Mouse (Mus musculus): ENCODE results near the gene Olfr26. TPM values are rescaled to one million over a fixed set of nuclear protein-coding genes. Genes with fewer than 3 reads are reported as not detected.

Gene Olfr26
- not detected for polyA plus RNA-seq (2012; fragmentation: generic; extraction: Trizol)

DNA sequence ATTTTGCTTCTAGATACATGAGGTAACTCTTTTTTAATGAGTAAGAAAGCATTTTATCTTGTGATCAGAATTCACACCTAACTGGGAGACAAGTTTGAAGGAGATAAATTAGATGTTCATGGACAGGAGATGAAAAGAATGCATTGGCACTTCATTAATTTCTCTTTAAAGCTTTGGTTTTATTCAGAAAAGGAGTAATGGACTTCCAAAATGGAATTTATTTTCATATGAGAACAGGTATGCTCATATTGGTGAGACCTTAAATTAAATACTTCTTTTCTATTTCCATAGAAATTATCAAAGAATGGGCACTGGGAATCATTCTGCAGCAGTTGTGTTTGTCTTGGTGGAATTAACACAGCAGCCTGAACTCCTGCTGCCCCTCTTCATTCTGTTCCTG, at the start of gene Olfr26:
Gene Olfr26, plus strand, starts transcription at position 301 of the 400 bp plus-strand sequence.
- Histone ChIP-seq H3K4me3 (no peak within 1 kb of the TSS), H3K4me2 (ENCODE audit: low read depth) (no peak within 1 kb of the TSS), H3K27me3 (ENCODE audit: control insufficient read depth, insufficient read depth, insufficient read length) (no peaks in the 10 kb centered on the region), H3K79me2 (ENCODE audit: control insufficient read depth, insufficient read depth) (no peaks in the 10 kb centered on the region), H3ac (ENCODE audit: control insufficient read depth, insufficient read length) (no peak within 1 kb of the TSS), H3K36me3 (ENCODE audit: control insufficient read depth, insufficient read depth) (no peaks in the 10 kb centered on the region)
- TF ChIP-seq E2F4 (IDR thresholded peaks at IDR 0.05; ENCODE audit: insufficient read depth) (no peak), MYOG (IDR thresholded peaks at IDR 0.05; ENCODE audit: control insufficient read depth in 1 of 3, insufficient read depth in 1 of 3, insufficient read length in 2 of 3, low read depth in 2 of 3) (no peak), TCF3 (IDR thresholded peaks at IDR 0.05; ENCODE audit: insufficient read length, low read depth) (no peak), MYOD1 (IDR thresholded peaks at IDR 0.05; ENCODE audit: control insufficient read depth in 1 of 3, insufficient read length in 2 of 3, low read depth in 2 of 3) (no peak), CEBPB (IDR thresholded peaks at IDR 0.05; ENCODE audit: insufficient read depth, poor library complexity, severe bottlenecking) (no peak), POLR2AphosphoS2 (IDR thresholded peaks at IDR 0.05; ENCODE audit: insufficient read length, low read depth) (no peak), SRF (IDR thresholded peaks at IDR 0.05; ENCODE audit: control insufficient read depth, insufficient read length, low read depth) (no peak), USF1 (IDR thresholded peaks at IDR 0.05; ENCODE audit: low read depth) (no peak), TCF12 (IDR thresholded peaks at IDR 0.05; ENCODE audit: insufficient read depth, poor library complexity, severe bottlenecking) (no peak), REST (IDR thresholded peaks at IDR 0.05; ENCODE audit: insufficient read depth, insufficient read length) (no peak), MAX (IDR thresholded peaks at IDR 0.05; ENCODE audit: low read depth) (no peak), POLR2A (IDR thresholded peaks at IDR 0.05; ENCODE audit: insufficient read length, low read depth) (no peak)

GRCm38 (mm10) chr9:38805696-38806095, 49.2 kb upstream of the Olfr26 start:
- Histone ChIP-seq H3K36me3 (ENCODE audit: control insufficient read depth, insufficient read depth) (no peaks in the 10 kb centered on the region), H3ac (ENCODE audit: control insufficient read depth, insufficient read length) (no peak overlapping the region), H3K79me2 (ENCODE audit: control insufficient read depth, insufficient read depth) (no peaks in the 10 kb centered on the region), H3K27me3 (ENCODE audit: control insufficient read depth, insufficient read depth, insufficient read length) (no peaks in the 10 kb centered on the region), H3K4me3 (no peak overlapping the region), H3K4me2 (ENCODE audit: low read depth) (no peak overlapping the region)
- TF ChIP-seq SRF (IDR thresholded peaks at IDR 0.05; ENCODE audit: control insufficient read depth, insufficient read length, low read depth) (no peak), TCF12 (IDR thresholded peaks at IDR 0.05; ENCODE audit: insufficient read depth, poor library complexity, severe bottlenecking) (no peak), MYOG (IDR thresholded peaks at IDR 0.05; ENCODE audit: control insufficient read depth in 1 of 3, insufficient read depth in 1 of 3, insufficient read length in 2 of 3, low read depth in 2 of 3) (no peak), CEBPB (IDR thresholded peaks at IDR 0.05; ENCODE audit: insufficient read depth, poor library complexity, severe bottlenecking) (no peak), REST (IDR thresholded peaks at IDR 0.05; ENCODE audit: insufficient read depth, insufficient read length) (no peak), USF1 (IDR thresholded peaks at IDR 0.05; ENCODE audit: low read depth) (no peak), E2F4 (IDR thresholded peaks at IDR 0.05; ENCODE audit: insufficient read depth) (no peak), MYOD1 (IDR thresholded peaks at IDR 0.05; ENCODE audit: control insufficient read depth in 1 of 3, insufficient read length in 2 of 3, low read depth in 2 of 3) (no peak), MAX (IDR thresholded peaks at IDR 0.05; ENCODE audit: low read depth) (no peak), POLR2AphosphoS2 (IDR thresholded peaks at IDR 0.05; ENCODE audit: insufficient read length, low read depth) (no peak)

- H3ac ChIP-seq (ENCODE audit: control insufficient read depth, insufficient read length) = no peak within 1 kb of the TSS
- TF ChIP-seq MYOG (IDR thresholded peaks at IDR 0.05; ENCODE audit: control insufficient read depth in 1 of 3, insufficient read depth in 1 of 3, insufficient read length in 2 of 3, low read depth in 2 of 3) (no peak), E2F4 (IDR thresholded peaks at IDR 0.05; ENCODE audit: insufficient read depth) (no peak)
- no peaks in the 10 kb centered on the region for H3K27me3 ChIP-seq (ENCODE audit: control insufficient read depth, insufficient read depth, insufficient read length)
- H3K36me3 ChIP-seq (ENCODE audit: control insufficient read depth, insufficient read depth) = no peaks in the 10 kb centered on the region
- H3K4me2 ChIP-seq (ENCODE audit: low read depth) = no peak within 1 kb of the TSS
- no peaks in the 10 kb centered on the region for H3K79me2 ChIP-seq (ENCODE audit: control insufficient read depth, insufficient read depth)
- H3K4me3 ChIP-seq = no peak within 1 kb of the TSS
Observed at GRCm38 (mm10) chr9:38814314-38814713, 40.5 kb upstream of the Olfr26 start, which contains the start of gene Olfr922. Olfr922 (plus strand) TSS chr9:38814614.

DNA sequence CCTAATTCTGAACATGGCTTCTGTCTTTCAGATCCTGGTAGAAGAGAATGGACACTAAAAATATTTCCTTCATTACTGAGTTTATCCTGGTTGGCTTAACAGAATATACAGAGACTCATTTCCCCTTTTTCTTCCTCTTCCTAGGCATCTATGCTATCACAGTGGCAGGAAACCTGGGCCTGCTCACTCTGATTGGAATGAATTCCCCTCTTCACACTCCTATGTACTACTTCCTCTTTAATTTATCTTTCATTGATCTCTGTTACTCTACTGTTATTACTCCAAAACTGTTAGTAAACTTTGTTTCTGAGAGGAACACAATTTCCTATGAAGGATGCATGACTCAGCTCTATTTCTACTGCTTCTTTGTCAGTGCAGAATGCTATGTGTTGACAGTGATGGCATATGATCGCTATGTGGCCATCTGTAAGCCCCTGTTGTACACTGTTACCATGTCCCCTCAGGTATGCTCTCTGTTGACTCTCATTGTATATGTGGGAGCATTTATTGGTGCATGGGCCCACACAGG, 39.3 kb upstream of the Olfr26 start:
- Histone ChIP-seq H3K4me3 (no peak overlapping the region), H3K36me3 (ENCODE audit: control insufficient read depth, insufficient read depth) (no peaks in the 10 kb centered on the region), H3K4me2 (ENCODE audit: low read depth) (no peak overlapping the region), H3K27me3 (ENCODE audit: control insufficient read depth, insufficient read depth, insufficient read length) (no peaks in the 10 kb centered on the region), H3ac (ENCODE audit: control insufficient read depth, insufficient read length) (no peak overlapping the region), H3K79me2 (ENCODE audit: control insufficient read depth, insufficient read depth) (no peaks in the 10 kb centered on the region)
- TF ChIP-seq REST (IDR thresholded peaks at IDR 0.05; ENCODE audit: insufficient read depth, insufficient read length) = no peak
- no peak for TF ChIP-seq USF1 (IDR thresholded peaks at IDR 0.05; ENCODE audit: low read depth)
- TF ChIP-seq CEBPB (IDR thresholded peaks at IDR 0.05; ENCODE audit: insufficient read depth, poor library complexity, severe bottlenecking) = no peak
- no peak for TF ChIP-seq POLR2AphosphoS2 (IDR thresholded peaks at IDR 0.05; ENCODE audit: insufficient read length, low read depth)
- no peak for TF ChIP-seq SRF (IDR thresholded peaks at IDR 0.05; ENCODE audit: control insufficient read depth, insufficient read length, low read depth)
- no peak for TF ChIP-seq MYOD1 (IDR thresholded peaks at IDR 0.05; ENCODE audit: control insufficient read depth in 1 of 3, insufficient read length in 2 of 3, low read depth in 2 of 3)
- no peak for TF ChIP-seq MAX (IDR thresholded peaks at IDR 0.05; ENCODE audit: low read depth)
- TF ChIP-seq TCF3 (IDR thresholded peaks at IDR 0.05; ENCODE audit: insufficient read length, low read depth) = no peak
- no peak for TF ChIP-seq E2F4 (IDR thresholded peaks at IDR 0.05; ENCODE audit: insufficient read depth)
- TF ChIP-seq MYOG (IDR thresholded peaks at IDR 0.05; ENCODE audit: control insufficient read depth in 1 of 3, insufficient read depth in 1 of 3, insufficient read length in 2 of 3, low read depth in 2 of 3) = no peak
- no peak for TF ChIP-seq TCF12 (IDR thresholded peaks at IDR 0.05; ENCODE audit: insufficient read depth, poor library complexity, severe bottlenecking)
- no peak for TF ChIP-seq POLR2A (IDR thresholded peaks at IDR 0.05; ENCODE audit: insufficient read length, low read depth)

DNA sequence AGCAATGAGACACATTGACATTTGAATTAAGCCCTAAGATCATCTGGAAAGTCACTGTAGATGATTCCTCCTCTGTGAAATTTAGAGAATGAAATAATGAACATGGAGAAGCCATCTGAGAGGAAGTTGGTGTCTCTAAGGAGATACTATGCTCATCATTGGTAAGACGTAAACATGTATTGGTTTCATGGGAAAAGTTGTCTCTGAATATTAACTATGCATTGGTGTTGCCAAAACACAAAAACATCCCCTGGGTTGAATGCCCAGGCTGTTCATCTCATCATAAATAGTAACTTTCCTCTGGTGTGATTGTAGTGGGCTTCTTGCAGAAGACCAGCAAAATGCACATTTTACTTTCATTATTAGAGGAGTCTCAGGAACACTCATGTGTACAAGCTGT, 28.6 kb upstream of the Olfr26 start, which contains the start of gene Olfr923:
Gene Olfr923, plus strand, starts transcription at position 301 of the 400 bp plus-strand sequence.
- Histone ChIP-seq H3K4me2 (ENCODE audit: low read depth) (no peak within 1 kb of the TSS), H3ac (ENCODE audit: control insufficient read depth, insufficient read length) (no peak within 1 kb of the TSS), H3K79me2 (ENCODE audit: control insufficient read depth, insufficient read depth) (no peaks in the 10 kb centered on the region), H3K36me3 (ENCODE audit: control insufficient read depth, insufficient read depth) (no peaks in the 10 kb centered on the region), H3K4me3 (no peak within 1 kb of the TSS), H3K27me3 (ENCODE audit: control insufficient read depth, insufficient read depth, insufficient read length) (no peaks in the 10 kb centered on the region)
- TF ChIP-seq TCF12 (IDR thresholded peaks at IDR 0.05; ENCODE audit: insufficient read depth, poor library complexity, severe bottlenecking) (no peak), REST (IDR thresholded peaks at IDR 0.05; ENCODE audit: insufficient read depth, insufficient read length) (no peak), MAX (IDR thresholded peaks at IDR 0.05; ENCODE audit: low read depth) (no peak), SRF (IDR thresholded peaks at IDR 0.05; ENCODE audit: control insufficient read depth, insufficient read length, low read depth) (no peak), CEBPB (IDR thresholded peaks at IDR 0.05; ENCODE audit: insufficient read depth, poor library complexity, severe bottlenecking) (no peak), USF1 (IDR thresholded peaks at IDR 0.05; ENCODE audit: low read depth) (no peak)

All from myocyte (in vitro differentiated cells).